Mouse (Mus musculus): ENCODE results near the gene Selplg. TPM values are rescaled to one million over a fixed set of nuclear protein-coding genes. Genes with fewer than 3 reads are reported as not detected.

The Selplg gene
- polyA plus RNA-seq (2016; fragmentation: Nextera tagmentation; extraction: Ambion mirVana) = 1.1 and 1.4 TPM in 2 replicates

- no peak within 1 kb of the TSS for H3K4me2 ChIP-seq (replicated peaks)
- no peak within 1 kb of the TSS for H3K4me3 ChIP-seq
- H3K27ac ChIP-seq (replicated peaks) = no peak within 1 kb of the TSS
- no peak within 1 kb of the TSS for H3K9ac ChIP-seq (replicated peaks)
- ATAC-seq (ENCODE audit: low FRiP score, low read depth) = no peak
- 50% methylated on average over 8 of the region's 8 CpGs for WGBS
- no peaks in the 10 kb centered on the region for H3K36me3 ChIP-seq
- H3K27me3 ChIP-seq = no peaks in the 10 kb centered on the region
- no peaks in the 10 kb centered on the region for H3K9me3 ChIP-seq
- H3K4me1 ChIP-seq = no peaks in the 10 kb centered on the region
These were observed at the start of gene Selplg for GRCm38 (mm10) chr5:113832490-113832901. Gene Selplg (minus strand): TSS chr5:113832644.

GRCm38 (mm10) chr5:113881136-113881535 is 48.7 kb upstream of the Selplg start:
- whole genome bisulfite sequencing = 95% methylated on average over 14 of the region's 14 CpGs
- peaks cover 43% of the 10 kb centered on the region for H3K36me3 ChIP-seq
- H3K4me1 ChIP-seq = peaks cover 62% of the 10 kb centered on the region
- H3K27ac ChIP-seq (replicated peaks) = no peak overlapping the region
- no peak for ATAC-seq (ENCODE audit: low FRiP score, low read depth)
- H3K4me3 ChIP-seq = no peak overlapping the region
- H3K9ac ChIP-seq (replicated peaks) = no peak overlapping the region
- no peaks in the 10 kb centered on the region for H3K27me3 ChIP-seq
- H3K4me2 ChIP-seq (replicated peaks) = no peak overlapping the region
- no peaks in the 10 kb centered on the region for H3K9me3 ChIP-seq

GRCm38 (mm10) chr5:113878943-113879617 is 46.6 kb upstream of the Selplg start:
- 0 out of 2 replicates have a peak overlapping the region, but pooled peaks have one; percentile 2 for H3K27ac ChIP-seq (replicated peaks)
- H3K4me1 ChIP-seq = peaks cover 59% of the 10 kb centered on the region

GRCm38 (mm10) chr5:113877565-113877964 is 45.1 kb upstream of the Selplg start:
- Histone ChIP-seq H3K27me3 (no peaks in the 10 kb centered on the region), H3K4me1 (peaks cover 58% of the 10 kb centered on the region), H3K4me2 (replicated peaks) (no peak overlapping the region), H3K27ac (replicated peaks) (peak overlapping the region; percentile 52), H3K9ac (replicated peaks) (no peak overlapping the region), H3K36me3 (peaks cover 54% of the 10 kb centered on the region), H3K9me3 (no peaks in the 10 kb centered on the region), H3K4me3 (no peak overlapping the region)
- no peak for ATAC-seq (ENCODE audit: low FRiP score, low read depth)
- WGBS = 70% methylated on average over 3 of the region's 3 CpGs

More at GRCm38 (mm10) chr5:113878943-113879617, 46.6 kb upstream of the Selplg start:
- H3K9me3 ChIP-seq = no peaks in the 10 kb centered on the region
- ATAC-seq (ENCODE audit: low FRiP score, low read depth) = no peak
- peaks cover 54% of the 10 kb centered on the region for H3K36me3 ChIP-seq
- WGBS = 91% methylated on average over 17 of the region's 17 CpGs
- H3K4me3 ChIP-seq = no peak overlapping the region
- H3K4me2 ChIP-seq (replicated peaks) = no peak overlapping the region
- H3K27me3 ChIP-seq = no peaks in the 10 kb centered on the region
- no peak overlapping the region for H3K9ac ChIP-seq (replicated peaks)

GRCm38 (mm10) chr5:113876176-113876575 is 43.7 kb upstream of the Selplg start:
- Histone ChIP-seq H3K27me3 (no peaks in the 10 kb centered on the region), H3K9ac (replicated peaks) (no peak overlapping the region), H3K4me2 (replicated peaks) (no peak overlapping the region), H3K27ac (replicated peaks) (peak overlapping the region; percentile 32; the same call in 1 of the 2 replicates), H3K9me3 (no peaks in the 10 kb centered on the region), H3K36me3 (peaks cover 44% of the 10 kb centered on the region), H3K4me1 (peaks cover 64% of the 10 kb centered on the region), H3K4me3 (no peak overlapping the region)
- 90% methylated on average over 7 of the region's 7 CpGs for WGBS
- no peak for ATAC-seq (ENCODE audit: low FRiP score, low read depth)

- no peak for ATAC-seq (ENCODE audit: low FRiP score, low read depth)
- no peak overlapping the region for H3K4me2 ChIP-seq (replicated peaks)
- 92% methylated on average over 4 of the region's 4 CpGs for WGBS
- peak overlapping the region; percentile 32; the same call in 1 of the 2 replicates for H3K27ac ChIP-seq (replicated peaks)
- peaks cover 69% of the 10 kb centered on the region for H3K4me1 ChIP-seq
- no peaks in the 10 kb centered on the region for H3K27me3 ChIP-seq
- H3K9ac ChIP-seq (replicated peaks) = no peak overlapping the region
- no peaks in the 10 kb centered on the region for H3K9me3 ChIP-seq
- H3K4me3 ChIP-seq = no peak overlapping the region
- peaks cover 39% of the 10 kb centered on the region for H3K36me3 ChIP-seq
These were observed 43.2 kb upstream of the Selplg start for GRCm38 (mm10) chr5:113875625-113876024.

GRCm38 (mm10) chr5:113874063-113875024 is 41.9 kb upstream of the Selplg start:
- 53% methylated on average over 19 of the region's 19 CpGs for WGBS
- H3K4me1 ChIP-seq = peaks cover 82% of the 10 kb centered on the region

GRCm38 (mm10) chr5:113872936-113873912 is 40.8 kb upstream of the Selplg start:
- H3K4me2 ChIP-seq (replicated peaks) = peak overlapping the region; percentile 43
- peaks cover 18% of the 10 kb centered on the region for H3K36me3 ChIP-seq
- H3K4me3 ChIP-seq = peak overlapping the region; percentile 6
- H3K9me3 ChIP-seq = no peaks in the 10 kb centered on the region
- WGBS = 4% methylated on average over 13 of the region's 15 CpGs
- no peaks in the 10 kb centered on the region for H3K27me3 ChIP-seq
- H3K4me1 ChIP-seq = peaks cover 92% of the 10 kb centered on the region
- peak overlapping the region; percentile 99 for H3K27ac ChIP-seq (replicated peaks)
- peak overlapping the region; percentile 45 for H3K9ac ChIP-seq (replicated peaks)
- peak; percentile 89 for ATAC-seq (ENCODE audit: low FRiP score, low read depth)

More at GRCm38 (mm10) chr5:113874063-113875024, 41.9 kb upstream of the Selplg start:
- Histone ChIP-seq H3K4me3 (peak overlapping the region; percentile 6; the same call in 1 of the 2 replicates), H3K36me3 (peaks cover 26% of the 10 kb centered on the region), H3K9me3 (no peaks in the 10 kb centered on the region), H3K9ac (replicated peaks) (peak overlapping the region; percentile 45), H3K4me2 (replicated peaks) (peak overlapping the region; percentile 43), H3K27ac (replicated peaks) (peak overlapping the region; percentile 99), H3K27me3 (no peaks in the 10 kb centered on the region)
- ATAC-seq (ENCODE audit: low FRiP score, low read depth) = no peak

- Histone ChIP-seq H3K36me3 (peaks cover 18% of the 10 kb centered on the region), H3K27ac (replicated peaks) (peak overlapping the region; percentile 99), H3K9ac (replicated peaks) (peak overlapping the region; percentile 45; the same call in 1 of the 2 replicates), H3K4me3 (no peak overlapping the region), H3K27me3 (no peaks in the 10 kb centered on the region), H3K4me2 (replicated peaks) (no peak overlapping the region), H3K4me1 (peaks cover 80% of the 10 kb centered on the region), H3K9me3 (no peaks in the 10 kb centered on the region)
- no peak for ATAC-seq (ENCODE audit: low FRiP score, low read depth)
- 71% methylated on average over 7 of the region's 7 CpGs for WGBS
These were observed 39.6 kb upstream of the Selplg start for GRCm38 (mm10) chr5:113871903-113872548.

- Histone ChIP-seq H3K9ac (replicated peaks) (peak overlapping the region; percentile 12; the same call in 1 of the 2 replicates), H3K27ac (replicated peaks) (peak overlapping the region; percentile 99), H3K27me3 (no peaks in the 10 kb centered on the region), H3K4me2 (replicated peaks) (no peak overlapping the region), H3K9me3 (no peaks in the 10 kb centered on the region), H3K36me3 (peaks cover 6% of the 10 kb centered on the region; the same call in 1 of the 2 replicates), H3K4me1 (peaks cover 68% of the 10 kb centered on the region), H3K4me3 (no peak overlapping the region)
- ATAC-seq (ENCODE audit: low FRiP score, low read depth) = no peak
- WGBS = 50% methylated on average over 21 of the region's 21 CpGs
These were observed 38.1 kb upstream of the Selplg start for GRCm38 (mm10) chr5:113870393-113871040.
